Mouse (Mus musculus): ENCODE data around the gene Spem2.

Spem2 gene

DNA sequence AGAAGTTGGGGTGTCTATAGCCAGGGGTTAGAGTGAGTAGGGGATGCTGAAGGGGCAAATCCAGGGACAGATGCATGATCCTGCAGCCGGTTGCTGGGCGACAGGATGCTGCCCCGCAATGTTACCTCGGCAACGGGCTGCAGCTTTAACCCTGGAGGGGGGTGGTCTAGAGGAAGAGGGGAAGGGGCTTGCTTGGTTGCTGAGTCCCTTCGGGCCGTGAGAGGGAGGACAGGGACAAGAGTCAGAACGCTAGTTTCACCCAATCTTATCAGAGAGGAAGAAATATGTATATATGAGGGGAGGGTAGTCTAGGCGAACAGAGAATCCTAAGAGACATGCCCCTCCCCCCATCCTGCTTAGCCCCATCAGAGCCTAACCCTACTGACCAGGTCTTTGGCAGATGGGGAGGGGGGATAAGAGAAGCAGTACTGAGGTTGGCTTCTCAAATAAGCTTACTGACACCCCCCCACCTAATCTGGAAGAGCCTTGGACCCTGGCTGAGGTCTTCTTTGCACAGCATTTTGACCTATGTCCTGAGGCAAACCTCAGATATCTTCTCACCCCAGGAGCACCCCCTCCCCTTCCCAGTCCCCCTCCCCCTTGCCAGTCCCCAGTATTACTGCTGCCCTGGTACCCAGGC, 17.2 kb upstream of the Spem2 start:
- no peak for DNase-seq (ENCODE audit: low spot score)

DNA sequence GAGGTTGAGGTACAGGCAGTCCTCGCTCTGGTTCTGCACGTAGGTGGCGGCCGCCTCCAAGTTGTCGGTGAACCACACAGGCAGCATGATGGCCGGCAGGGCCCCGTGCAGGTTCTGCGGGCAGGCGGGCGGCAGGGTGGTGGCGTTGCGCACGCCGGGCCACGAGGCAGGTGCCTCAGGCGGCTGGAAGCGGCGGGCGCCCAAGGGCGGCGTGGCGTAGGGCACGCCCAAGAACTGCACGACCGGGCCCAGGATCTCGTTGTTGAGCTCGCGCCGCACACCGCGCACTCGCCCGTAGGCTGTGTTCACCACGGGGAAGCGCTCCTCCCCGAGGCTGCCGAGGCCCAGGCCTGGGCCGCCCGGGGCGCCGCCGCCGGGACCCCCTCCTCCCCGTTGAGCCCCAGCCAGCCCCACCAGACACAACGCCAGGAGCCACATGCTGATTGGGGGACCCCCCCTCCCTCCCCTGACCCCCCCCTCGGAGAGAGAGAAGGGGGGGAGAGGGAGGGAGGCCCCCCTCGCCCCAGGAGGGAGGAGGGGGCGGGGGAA, 15.8 kb upstream of the Spem2 start:
- no peak for DNase-seq (ENCODE audit: low spot score)

DNA sequence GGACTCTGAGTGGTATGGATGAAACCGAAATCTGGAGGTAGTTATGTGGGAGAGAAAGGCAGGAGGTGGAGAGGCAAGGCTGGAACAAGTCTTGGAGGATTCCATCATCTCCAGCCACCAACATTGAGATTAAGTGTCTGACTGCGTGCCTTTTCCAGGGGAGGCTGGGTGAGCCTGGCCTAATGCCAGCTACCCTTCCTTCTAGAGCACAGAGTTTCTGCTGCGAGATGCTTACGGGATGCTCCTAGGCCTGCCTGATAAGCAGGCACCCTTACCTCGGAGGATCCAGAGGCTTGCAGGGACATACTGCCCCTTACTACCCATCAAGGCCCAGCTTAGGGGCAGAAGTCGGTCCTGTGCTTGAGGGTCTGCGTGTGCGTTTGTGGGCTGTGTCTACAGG, 15.3 kb upstream of the Spem2 start:
- DNase-seq (ENCODE audit: low spot score): no peak

DNA sequence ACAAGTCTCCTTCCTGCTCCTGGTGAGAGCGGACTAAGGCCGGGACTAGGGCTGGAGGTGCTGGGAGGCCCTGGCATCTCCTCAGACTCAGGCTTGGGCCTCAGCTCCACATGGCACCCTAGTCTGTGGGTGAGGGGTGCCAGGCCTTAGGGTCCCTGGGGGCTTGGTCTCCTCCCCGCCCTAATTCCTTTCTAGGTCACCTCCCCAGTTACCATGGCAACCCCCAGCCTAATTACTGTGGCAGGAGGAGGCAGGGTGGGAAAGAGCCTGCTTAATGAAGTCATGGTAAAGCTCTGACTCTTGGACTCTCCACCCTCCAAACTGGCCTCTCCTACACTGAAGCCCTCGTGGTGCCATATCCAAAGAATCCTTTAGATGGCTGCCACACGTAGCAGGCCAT, 10.6 kb upstream of the Spem2 start:
- DNase-seq (ENCODE audit: low spot score): no peak

DNA sequence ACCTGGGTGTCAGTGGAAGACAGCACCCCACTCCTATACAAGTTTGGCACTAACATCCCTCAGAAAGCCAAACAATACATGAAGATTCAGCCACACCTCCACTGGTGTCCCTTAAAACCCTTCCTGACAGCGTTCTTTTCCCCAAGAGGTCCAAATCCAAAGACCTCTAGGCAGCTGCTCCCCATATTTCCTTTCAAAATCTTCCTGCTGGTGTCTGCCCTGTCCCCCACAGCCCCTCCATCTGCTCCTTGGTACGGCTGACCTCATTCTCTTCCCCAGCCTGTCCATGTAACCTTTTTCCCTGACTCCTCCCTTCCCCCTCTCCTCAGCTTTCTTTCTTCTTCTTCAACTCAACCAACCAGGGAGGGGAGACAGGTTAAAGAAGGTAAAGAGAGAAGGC, 5.2 kb upstream of the Spem2 start:
- DNase-seq (ENCODE audit: low spot score): no peak

DNA sequence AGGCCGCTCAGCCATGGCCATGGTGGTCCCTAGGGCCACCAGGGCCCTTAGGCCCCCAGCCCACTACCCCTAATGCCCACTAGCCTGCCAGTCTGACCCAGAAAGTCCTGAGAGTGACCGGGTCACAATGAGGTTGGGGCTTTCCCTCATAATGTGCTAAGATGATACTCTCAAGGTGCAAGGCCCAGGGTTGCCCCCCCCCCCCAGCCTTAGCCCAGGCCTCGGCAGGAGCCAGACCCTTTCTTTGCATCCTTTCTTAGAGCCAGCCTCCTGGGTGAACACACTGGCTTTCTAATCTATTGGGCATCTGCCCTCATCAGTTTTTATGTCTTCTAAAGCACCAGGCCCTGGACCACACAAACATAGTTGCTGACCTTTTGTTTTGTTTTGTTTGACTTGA, 3.8 kb upstream of the Spem2 start, which contains the start of gene Spem1:
Spem1 (minus strand) TSS at position 101 of the 400 bp plus-strand sequence.
- DNase-seq (ENCODE audit: low spot score): no peak

DNA sequence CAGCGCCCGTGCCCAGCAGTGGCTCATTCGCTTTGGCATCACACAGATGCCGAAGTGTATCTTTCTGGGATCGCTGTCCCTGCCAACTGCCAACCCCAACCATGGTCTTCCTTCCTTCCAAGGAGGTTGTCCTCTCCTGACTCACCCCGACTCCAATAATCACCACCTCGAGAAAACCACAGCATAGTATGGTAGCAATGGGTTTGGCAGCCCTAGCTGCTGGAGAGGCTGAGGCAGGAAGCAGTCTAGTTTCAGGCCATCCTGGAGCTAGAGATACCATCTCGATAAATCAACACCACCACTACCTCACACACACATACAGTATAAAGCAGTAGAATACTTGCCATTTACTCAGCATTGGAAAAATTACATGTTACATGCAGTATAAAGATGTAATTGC, 606 bp upstream of the Spem2 start:
- no peak for DNase-seq (ENCODE audit: low spot score)

DNA sequence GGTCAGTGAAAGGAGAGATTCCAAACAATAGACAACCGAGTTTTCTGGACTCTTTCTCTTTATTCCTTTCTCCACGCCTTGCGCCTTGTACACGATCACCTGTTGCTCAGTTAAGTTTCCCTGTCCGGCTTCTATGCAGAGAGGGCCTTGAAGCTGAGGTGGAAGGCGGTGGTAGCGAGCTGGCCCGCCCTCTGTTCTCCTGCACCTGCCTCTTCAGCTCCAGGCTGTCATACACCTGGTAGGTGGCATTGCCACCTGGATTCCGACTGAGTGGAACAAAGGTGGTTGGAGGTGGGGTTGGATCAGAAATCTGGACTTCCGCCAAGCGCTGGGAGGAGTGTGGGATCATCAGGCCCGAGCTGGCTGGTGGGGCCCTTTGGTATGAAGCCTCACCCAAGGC, 1.7 kb downstream of the Spem2 start:
- no peak for DNase-seq (ENCODE audit: low spot score)

DNA sequence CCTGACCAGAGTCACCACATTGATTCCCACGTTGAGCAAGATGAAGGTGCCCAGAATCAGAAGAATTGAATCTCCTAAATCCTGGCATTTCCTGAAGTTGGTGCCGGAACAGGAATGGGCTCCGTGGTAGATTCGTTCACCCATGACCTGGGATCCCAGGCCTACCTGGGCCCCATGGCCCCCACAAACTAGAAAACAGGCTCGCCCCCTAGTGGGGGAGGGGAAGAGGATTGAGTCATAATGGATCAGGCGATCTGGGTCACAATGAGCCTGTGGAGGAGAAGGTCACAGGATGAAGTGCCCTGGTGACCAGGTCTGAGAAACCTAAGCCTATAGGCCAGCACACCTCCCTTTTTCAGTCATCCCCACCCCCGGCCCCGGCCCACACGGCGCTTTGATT, 3.1 kb downstream of the Spem2 start, which contains the start of gene Gm39566:
Gm39566 (minus strand) TSS at position 144 of the 400 bp plus-strand sequence.
- DNase-seq (ENCODE audit: low spot score): no peak

DNA sequence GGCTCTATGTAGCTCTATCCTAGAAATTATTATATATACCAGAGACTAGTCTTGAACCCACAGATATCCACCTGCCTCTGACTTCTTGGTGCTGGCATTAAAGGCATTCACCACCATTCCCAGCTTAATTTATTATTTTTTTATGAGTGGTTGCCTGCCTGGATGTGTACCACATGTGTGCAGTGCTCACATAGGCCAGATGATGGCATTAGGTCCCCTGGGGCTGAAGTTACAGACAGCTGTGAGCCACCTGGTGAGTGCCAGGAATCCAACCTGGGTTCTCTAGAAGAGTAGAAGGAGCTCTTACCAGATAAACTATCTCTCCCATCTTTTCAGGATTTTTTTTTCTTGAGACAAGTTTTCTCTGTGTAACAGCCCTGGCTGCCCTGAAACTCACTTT, 8.0 kb downstream of the Spem2 start:
- DNase-seq (ENCODE audit: low spot score): no peak

DNA sequence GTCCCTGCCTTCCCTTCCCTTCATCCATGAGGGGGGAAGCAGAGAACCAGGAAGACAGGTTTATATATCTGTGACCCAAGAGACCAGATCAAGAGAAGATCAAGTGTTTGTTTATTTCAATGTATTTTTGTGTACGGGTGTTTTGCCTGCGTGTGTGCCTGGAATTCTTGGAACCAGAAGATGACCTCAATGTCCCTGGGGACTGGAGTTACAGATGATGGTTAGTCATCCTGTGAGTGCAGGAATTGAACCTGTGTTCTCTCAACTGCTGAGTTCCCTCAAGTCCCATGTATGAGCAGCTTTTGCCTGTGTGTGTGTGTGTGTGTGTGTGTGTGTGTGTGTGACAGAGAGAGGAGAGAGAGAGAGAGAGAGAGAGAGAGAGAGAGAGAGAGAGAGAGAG, 10.6 kb downstream of the Spem2 start:
- DNase-seq (ENCODE audit: low spot score): no peak

DNA sequence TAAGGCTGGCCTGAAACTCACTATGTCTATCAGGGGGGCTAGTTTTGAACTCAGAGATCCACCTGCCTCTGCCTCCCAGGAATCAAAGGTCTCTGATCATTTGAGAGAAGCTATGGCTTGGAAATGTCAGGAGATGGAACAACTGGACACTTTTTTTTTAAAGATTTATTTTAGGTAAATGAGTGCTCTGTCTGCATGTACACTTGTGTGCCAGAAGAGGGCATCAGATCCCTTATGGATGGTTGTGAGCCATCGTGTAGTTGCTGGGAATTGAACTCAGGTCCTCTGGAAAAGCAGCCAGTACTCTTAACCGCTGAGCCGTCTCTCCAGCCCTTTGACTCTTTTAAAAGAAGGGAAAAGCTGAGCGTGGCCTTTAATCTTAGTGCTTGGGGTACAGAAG, 11.9 kb downstream of the Spem2 start:
- DNase-seq (ENCODE audit: low spot score): no peak

DNA sequence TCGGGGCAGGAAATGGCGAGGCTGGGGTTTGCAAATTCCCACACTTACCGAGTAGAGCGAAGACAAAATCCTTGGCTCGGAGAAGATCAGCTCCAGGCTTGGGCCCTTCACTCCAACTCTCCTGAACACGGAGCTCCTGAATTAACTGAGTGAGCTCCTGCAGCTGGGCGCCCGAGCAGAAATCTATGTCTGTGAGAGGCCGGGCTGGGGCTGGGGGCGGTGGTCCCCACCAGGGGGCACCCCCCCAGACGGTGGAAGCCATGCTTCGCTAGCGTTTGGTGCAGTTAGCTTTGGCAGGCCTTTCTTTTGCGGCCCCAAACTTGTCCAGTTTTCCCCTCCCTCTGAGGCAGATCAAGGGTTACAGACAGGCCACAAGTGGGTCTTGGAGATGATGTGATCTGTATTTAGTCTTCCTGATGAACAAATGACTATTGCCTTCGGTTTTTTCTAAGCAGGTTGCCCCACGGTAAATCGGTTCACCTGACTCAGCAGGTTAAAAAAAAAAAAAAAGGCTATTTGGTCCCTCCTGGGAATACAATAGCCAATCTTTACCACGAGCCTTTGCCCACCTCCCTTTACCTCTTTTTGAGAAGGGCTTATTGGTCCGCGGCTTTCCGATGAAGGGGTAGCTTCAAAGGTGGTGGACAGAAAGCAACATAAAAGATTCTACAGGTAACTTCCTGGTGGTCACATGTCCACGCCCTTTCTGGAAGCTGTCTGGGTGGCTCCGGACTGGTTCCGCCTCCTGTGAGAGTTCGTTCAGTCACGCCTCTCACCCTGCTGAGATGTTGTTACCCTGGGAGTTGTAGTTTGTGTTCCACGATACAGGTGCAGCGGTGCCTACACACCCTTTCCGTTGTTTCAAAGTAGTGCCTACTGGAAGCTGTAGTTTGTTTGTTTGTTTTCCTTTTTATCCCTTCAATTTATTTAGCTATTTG, 13.0 kb downstream of the Spem2 start, which contains the start of gene Tmem102:
Tmem102 (minus strand) TSS at position 653 of the 938 bp plus-strand sequence.
- no peak for DNase-seq (ENCODE audit: low spot score)

DNA sequence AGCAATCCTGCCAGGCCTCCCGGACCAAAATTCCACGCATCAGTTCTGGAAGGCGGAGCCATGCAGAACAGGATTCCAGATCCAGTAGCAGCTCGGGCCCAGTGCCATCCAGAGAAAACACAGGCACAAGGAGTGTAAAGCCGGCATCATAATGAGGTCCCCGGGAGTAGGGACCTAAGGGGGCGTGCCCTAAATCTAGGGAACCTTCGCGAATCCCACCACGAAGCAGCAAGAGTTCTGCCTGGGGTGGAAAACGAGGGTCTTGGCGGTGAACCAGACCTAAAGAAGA, 13.7 kb downstream of the Spem2 start:
- no peak for DNase-seq (ENCODE audit: low spot score)

DNA sequence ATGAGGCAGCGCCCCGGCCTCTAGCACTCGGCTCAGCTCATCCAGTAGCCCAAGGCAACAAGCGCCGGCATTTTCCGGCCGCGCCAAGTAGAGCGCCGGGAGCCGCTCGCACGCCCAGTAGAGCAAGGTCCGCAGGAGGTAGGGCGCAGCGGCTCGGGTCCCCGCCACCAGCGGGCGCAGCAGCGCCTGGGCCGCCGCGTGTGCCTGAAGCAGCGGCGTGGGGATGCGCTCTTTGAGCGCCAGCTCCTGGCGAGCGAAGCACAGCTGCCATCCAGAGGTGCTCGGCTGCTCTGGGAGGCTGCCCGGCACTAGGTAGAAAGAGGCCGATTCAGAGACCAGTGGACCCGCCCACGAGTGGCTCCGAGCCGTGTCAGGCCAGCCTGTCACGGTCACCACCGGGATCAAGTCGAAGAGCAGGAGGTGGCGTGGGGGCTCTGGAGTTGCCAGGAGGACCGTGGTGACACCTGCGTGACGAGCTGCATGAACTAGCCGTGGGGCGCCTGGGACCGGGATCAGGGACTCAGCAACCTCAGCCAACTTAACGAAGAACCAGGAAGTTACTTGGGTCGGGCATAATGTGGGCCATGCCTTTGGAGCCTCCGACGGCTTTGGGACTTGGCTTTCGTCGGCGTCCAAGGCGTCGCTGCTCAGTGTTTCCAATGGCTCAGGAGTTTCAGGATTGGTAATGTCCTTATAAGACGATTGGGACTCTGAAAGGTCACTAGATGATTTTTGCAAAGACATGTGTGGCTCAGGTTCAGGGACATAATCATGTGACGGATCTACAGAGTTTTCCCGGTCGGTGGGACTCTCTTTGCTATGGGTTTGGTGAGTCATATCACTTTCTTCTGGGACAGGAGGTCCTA, 14.2 kb downstream of the Spem2 start:
- DNase-seq (ENCODE audit: low spot score): peak; percentile 60

DNA sequence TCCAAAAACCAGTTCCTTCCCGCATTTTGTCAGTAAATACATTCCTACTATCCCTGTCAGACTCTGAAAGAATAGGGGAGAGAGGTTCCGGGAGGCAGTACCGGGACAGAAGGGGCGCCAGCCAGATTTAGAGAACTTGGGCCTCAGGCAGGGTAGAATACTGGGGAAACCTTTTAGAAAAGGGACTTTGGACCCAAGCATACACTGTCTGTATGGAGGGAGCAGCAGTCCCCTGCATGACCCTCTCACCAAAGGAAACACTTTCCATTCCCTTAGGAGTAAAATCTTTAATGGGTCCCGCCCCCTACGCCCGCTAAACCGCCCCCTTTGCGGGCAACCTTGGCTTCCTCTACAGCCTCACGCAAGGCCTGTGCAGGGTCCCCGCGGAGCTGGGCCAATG, 14.9 kb downstream of the Spem2 start:
- no peak for DNase-seq (ENCODE audit: low spot score)

DNA sequence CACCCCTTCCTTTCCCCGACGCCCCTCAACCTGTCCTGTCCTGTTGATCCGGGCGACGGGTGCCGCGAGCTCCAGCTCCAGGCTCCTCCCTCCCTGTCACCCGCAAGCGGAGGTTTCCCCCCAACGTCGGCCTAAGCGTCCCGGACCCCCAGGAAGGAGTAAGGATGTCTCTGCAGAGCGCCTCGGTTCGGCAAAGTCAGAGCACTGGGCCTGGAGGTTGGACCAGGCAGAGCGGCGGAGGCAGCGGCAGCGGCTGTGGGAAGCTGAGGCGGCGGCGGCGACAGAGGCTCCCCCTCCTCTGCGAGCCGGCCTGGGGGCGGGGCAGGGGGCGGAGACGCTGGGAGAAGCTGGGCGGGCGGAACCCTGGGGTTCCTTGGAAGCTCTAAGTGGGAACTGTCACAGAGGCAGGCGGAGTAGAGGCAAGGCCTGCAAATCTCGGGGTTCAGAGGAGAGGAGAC, 15.6 kb downstream of the Spem2 start:
- peak; percentile 76 for DNase-seq (ENCODE audit: low spot score)

DNA sequence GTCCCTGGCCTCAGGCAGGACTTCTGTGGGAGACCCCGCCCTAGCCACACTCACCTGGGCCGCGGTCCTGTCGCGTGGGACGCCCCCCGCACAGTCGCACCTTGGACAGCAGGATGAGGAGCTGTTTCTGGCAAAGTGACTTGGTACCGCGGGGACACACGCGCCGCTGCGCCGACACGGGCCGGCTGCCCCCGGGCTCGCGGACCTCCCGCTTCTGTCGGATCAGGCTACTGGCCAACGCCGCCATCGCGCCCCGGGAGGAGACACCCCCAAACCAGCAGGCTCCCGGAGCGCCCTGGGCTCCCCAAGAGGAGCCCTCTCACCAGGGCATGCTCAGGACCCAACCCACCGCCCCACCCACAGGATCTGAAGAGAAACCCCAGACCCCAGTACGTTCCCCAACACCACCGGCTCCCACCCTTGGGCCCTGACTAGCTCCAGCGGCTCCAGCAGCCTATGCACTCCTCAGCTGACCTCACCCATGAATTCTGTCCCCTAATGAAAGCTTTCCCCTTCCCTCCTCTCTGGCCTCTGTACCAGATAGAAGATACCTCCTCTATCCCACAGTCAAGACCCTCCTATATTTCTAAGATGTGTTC, 16.8 kb downstream of the Spem2 start, which contains the start of gene Fgf11:
Fgf11 (minus strand) TSS at position 479 of the 599 bp plus-strand sequence.
- DNase-seq (ENCODE audit: low spot score): no peak

DNA sequence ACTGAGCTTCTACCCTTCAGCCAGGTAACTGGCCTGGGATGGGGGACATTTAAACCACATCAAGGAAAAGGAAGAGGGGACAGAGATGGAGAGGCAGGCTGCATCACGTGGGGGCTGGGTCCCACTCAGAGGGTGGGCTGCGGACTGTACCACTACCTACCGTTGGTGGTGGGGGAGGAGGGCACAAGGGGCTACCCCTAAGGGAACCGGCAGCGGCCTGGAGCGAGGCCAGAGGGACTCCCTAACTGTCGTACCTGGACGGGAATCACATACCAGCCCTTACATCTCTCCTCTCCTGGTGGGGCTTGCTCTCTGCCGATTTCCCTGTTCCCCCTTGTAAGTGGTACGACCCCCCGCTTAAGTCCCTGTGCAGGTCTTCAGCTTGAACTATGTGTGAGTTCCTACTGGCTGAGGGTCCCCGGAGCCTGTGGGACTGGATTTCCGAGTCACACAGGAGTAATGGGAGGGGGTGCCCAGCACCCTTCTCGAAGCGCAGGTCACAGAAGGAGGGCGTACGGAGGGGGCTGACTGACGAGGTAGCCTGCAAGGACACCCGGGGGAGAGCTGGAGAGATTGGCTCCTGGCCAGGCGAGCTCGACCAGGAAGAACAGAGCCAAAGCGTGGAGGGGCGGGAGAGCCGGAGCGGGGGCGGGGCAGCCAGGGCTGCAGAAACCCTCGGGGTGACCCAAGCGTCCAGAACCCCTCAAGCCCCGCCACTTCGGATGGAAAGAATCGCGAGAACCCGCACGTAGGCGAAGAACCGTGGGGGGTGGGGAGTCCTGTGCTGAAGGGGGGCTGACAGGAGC, 17.7 kb downstream of the Spem2 start:
- peak; percentile 47 for DNase-seq (ENCODE audit: low spot score)

DNA sequence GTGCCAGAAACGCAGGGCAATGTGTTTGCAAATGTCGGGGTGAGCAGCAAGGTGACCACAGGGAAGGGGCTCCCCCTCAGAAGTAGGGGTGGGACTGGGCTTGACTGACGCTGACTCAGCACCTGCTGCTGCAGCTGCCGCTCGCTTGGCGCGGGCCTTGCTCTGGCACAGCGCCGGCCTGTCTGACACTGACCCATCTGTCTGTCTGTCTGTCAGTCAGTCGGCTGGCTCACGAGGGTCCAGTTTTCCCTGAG, 18.2 kb downstream of the Spem2 start:
- no peak for DNase-seq (ENCODE audit: low spot score)
